Mouse (Mus musculus): ENCODE measurements around the gene Daam1. TPM values are rescaled to one million over a fixed set of nuclear protein-coding genes. Genes with fewer than 3 reads are reported as not detected.

The Daam1 gene
- polyA plus RNA-seq, 1 experiment from 2014 or later = 11.6 TPM

DNA sequence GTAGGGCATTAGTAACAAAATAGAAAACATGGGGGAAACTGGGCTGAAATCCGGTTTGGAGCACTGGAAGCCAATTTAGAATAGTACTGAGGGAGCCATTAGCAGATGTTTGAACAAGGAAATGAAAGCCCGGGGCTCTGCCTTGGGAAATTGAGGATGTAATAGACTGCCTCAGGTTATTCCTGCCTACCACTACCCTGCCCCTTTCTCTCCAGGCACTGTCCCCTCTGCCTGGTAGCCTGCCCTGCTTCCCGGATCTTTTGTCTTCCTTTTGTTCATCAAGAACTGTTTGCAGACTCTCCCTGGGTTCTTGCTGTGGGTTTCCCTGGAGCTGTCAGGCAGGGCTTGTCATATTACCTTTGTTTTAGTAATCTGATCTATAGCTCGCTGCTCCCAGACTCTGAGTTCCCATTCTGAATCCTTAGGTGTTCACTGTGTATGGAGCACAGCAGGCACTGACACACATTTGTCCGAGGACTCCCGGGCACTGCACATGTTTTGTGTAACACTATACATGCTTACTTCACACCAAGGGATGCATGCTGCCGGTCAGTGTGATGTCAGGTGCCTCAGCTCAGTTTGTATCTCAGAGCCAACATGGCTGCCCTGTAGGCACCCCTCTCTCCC lies 61.0 kb downstream of the Daam1 start:
- H3K27ac ChIP-seq = peak overlapping the region; percentile 69
- H3K4me1 ChIP-seq (replicated peaks) = peaks cover 40% of the 10 kb centered on the region
- H3K9me3 ChIP-seq = no peaks in the 10 kb centered on the region
- H3K27me3 ChIP-seq (ENCODE audit: insufficient read depth, poor library complexity, severe bottlenecking) = no peaks in the 10 kb centered on the region
- WGBS = 30% methylated on average over 7 of the region's 7 CpGs
- peaks cover 14% of the 10 kb centered on the region for H3K36me3 ChIP-seq
- DNase-seq (ENCODE audit: low spot score) = peak; percentile 32
- H3K4me3 ChIP-seq = no peak overlapping the region

GRCm38 (mm10) chr12:71892996-71893605 lies 62.2 kb downstream of the Daam1 start:
- H3K4me1 ChIP-seq (replicated peaks) = peaks cover 43% of the 10 kb centered on the region
- H3K27me3 ChIP-seq (ENCODE audit: insufficient read depth, poor library complexity, severe bottlenecking) = no peaks in the 10 kb centered on the region
- DNase-seq (ENCODE audit: low spot score) = no peak
- WGBS = 67% methylated on average over 9 of the region's 9 CpGs
- H3K27ac ChIP-seq = no peak overlapping the region
- peaks cover 27% of the 10 kb centered on the region for H3K36me3 ChIP-seq
- H3K9me3 ChIP-seq = no peaks in the 10 kb centered on the region
- no peak overlapping the region for H3K4me3 ChIP-seq

- no peak for DNase-seq (ENCODE audit: low spot score)
- Histone ChIP-seq H3K9me3 (no peaks in the 10 kb centered on the region), H3K4me3 (no peak overlapping the region), H3K27ac (no peak overlapping the region), H3K36me3 (peaks cover 54% of the 10 kb centered on the region), H3K27me3 (ENCODE audit: insufficient read depth, poor library complexity, severe bottlenecking) (no peaks in the 10 kb centered on the region), H3K4me1 (replicated peaks) (peaks cover 10% of the 10 kb centered on the region; the same call in 1 of the 2 replicates)
- 86% methylated on average over 5 of the region's 5 CpGs for WGBS
These were observed 67.4 kb downstream of the Daam1 start for GRCm38 (mm10) chr12:71898231-71898630.

GRCm38 (mm10) chr12:71898666-71899520 lies 68.0 kb downstream of the Daam1 start:
- no peak for DNase-seq (ENCODE audit: low spot score)
- H3K4me3 ChIP-seq = no peak overlapping the region
- H3K4me1 ChIP-seq (replicated peaks) = 0 out of 2 replicates have a peak, but pooled peaks cover 5% of the 10 kb centered on the region
- H3K9me3 ChIP-seq = no peaks in the 10 kb centered on the region
- WGBS = 88% methylated on average over 7 of the region's 7 CpGs
- H3K27me3 ChIP-seq (ENCODE audit: insufficient read depth, poor library complexity, severe bottlenecking) = no peaks in the 10 kb centered on the region
- H3K27ac ChIP-seq = no peak overlapping the region
- H3K36me3 ChIP-seq = peaks cover 55% of the 10 kb centered on the region

- Histone ChIP-seq H3K4me3 (no peak overlapping the region), H3K4me1 (replicated peaks) (0 out of 2 replicates have a peak, but pooled peaks cover 5% of the 10 kb centered on the region), H3K27ac (no peak overlapping the region), H3K27me3 (ENCODE audit: insufficient read depth, poor library complexity, severe bottlenecking) (no peaks in the 10 kb centered on the region), H3K9me3 (no peaks in the 10 kb centered on the region), H3K36me3 (peaks cover 55% of the 10 kb centered on the region)
- no peak for DNase-seq (ENCODE audit: low spot score)
- WGBS = 91% methylated on average over 4 of the region's 4 CpGs
These were observed 68.7 kb downstream of the Daam1 start for GRCm38 (mm10) chr12:71899566-71899965.

DNA sequence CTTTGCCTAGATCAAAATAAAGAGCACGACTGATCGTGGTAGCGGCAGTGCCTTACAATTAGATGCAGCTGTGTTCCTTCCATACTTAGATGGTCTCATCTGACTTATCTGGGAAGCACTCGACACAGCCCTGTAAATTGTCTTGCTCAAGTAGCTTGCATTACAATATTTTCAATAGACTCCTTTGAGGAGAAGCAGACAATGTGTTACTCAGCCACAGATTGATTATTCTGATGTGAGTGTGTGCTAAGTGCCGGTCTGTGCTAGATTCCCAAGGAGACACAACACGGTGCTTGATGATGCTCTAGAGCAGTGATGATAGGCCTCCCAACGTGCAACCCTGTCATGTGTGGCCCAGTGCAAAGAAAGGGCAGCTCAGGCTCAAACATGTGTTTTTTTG lies 70.3 kb downstream of the Daam1 start:
- peaks cover 48% of the 10 kb centered on the region for H3K36me3 ChIP-seq
- DNase-seq (ENCODE audit: low spot score) = no peak
- no peaks in the 10 kb centered on the region for H3K9me3 ChIP-seq
- no peak overlapping the region for H3K27ac ChIP-seq
- no peaks in the 10 kb centered on the region for H3K27me3 ChIP-seq (ENCODE audit: insufficient read depth, poor library complexity, severe bottlenecking)
- H3K4me1 ChIP-seq (replicated peaks) = peaks cover 8% of the 10 kb centered on the region; the same call in 1 of the 2 replicates
- 84% methylated on average over 7 of the region's 7 CpGs for WGBS
- no peak overlapping the region for H3K4me3 ChIP-seq

GRCm38 (mm10) chr12:71901859-71902258 lies 71.0 kb downstream of the Daam1 start:
- Histone ChIP-seq H3K36me3 (peaks cover 41% of the 10 kb centered on the region), H3K4me1 (replicated peaks) (peaks cover 14% of the 10 kb centered on the region), H3K4me3 (no peak overlapping the region), H3K27me3 (ENCODE audit: insufficient read depth, poor library complexity, severe bottlenecking) (no peaks in the 10 kb centered on the region), H3K9me3 (no peaks in the 10 kb centered on the region), H3K27ac (no peak overlapping the region)
- WGBS = 97% methylated on average over 6 of the region's 6 CpGs
- DNase-seq (ENCODE audit: low spot score) = no peak

DNA sequence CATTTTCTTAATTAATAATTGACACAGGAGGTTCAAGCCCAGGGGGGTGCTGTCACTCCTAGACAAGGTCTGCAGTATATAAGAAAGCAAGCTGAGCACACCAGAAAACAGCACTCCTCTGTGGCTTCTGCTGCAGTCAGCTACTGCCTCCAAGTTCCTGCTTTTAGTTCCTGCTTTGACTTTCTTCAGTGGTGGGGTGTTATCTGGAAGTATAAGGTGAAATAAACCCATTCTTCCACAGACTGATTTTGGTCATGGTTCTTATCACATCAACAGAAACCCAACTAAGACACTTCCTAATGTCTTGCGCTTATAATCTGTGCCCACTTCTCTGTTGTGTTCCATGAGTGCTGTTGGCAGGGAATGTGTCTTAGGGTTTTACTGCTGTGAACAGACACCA lies 71.4 kb downstream of the Daam1 start:
- 94% methylated on average over 1 of the region's 1 CpGs for WGBS
- Histone ChIP-seq H3K27ac (no peak overlapping the region), H3K36me3 (peaks cover 36% of the 10 kb centered on the region), H3K27me3 (ENCODE audit: insufficient read depth, poor library complexity, severe bottlenecking) (no peaks in the 10 kb centered on the region), H3K4me1 (replicated peaks) (peaks cover 17% of the 10 kb centered on the region), H3K4me3 (no peak overlapping the region), H3K9me3 (no peaks in the 10 kb centered on the region)
- no peak for DNase-seq (ENCODE audit: low spot score)

DNA sequence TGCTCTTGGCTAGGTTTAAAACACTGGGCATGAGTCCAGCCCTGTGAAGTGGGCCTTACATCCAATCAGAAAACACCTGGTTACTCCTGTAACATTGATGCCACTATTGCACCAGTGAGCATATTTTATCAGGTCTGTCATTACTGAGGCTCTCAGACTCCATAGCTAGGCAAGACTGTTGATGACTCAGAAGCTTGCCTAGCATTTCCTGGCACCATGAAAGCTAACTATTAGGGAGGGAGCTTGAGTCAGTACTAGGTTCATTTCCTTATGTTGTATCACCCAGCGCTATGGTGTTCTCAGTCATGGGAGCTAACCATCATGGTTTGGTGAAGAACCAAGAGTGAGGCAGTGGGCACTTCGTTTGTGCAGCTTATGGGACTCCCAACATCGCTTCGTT lies 72.3 kb downstream of the Daam1 start:
- no peak for DNase-seq (ENCODE audit: low spot score)
- no peaks in the 10 kb centered on the region for H3K9me3 ChIP-seq
- peaks cover 12% of the 10 kb centered on the region for H3K4me1 ChIP-seq (replicated peaks)
- peaks cover 27% of the 10 kb centered on the region for H3K36me3 ChIP-seq
- 96% methylated on average over 4 of the region's 4 CpGs for WGBS
- no peak overlapping the region for H3K4me3 ChIP-seq
- H3K27ac ChIP-seq = no peak overlapping the region
- H3K27me3 ChIP-seq (ENCODE audit: insufficient read depth, poor library complexity, severe bottlenecking) = no peaks in the 10 kb centered on the region

DNA sequence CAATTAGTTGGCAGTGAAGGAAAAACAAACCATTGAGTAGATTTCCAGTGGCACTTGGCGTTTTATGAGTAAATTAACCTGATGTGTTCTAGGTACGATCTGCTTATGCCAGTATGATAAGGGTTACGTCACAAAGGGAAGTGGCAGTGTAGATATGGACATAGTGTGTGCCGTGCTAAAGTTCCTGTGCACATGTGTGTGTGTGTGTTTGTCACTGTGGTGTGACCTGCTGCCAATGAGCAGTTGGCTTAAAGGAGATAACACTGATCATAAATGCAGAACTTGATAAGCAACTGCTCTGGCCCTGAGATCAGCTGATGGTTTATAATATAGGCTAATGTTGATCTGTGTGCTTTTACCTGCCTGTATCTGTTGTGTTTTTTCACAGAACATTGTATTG lies 73.4 kb downstream of the Daam1 start:
- Histone ChIP-seq H3K36me3 (peaks cover 26% of the 10 kb centered on the region), H3K4me3 (no peak overlapping the region), H3K27me3 (ENCODE audit: insufficient read depth, poor library complexity, severe bottlenecking) (no peaks in the 10 kb centered on the region), H3K27ac (no peak overlapping the region), H3K4me1 (replicated peaks) (peaks cover 12% of the 10 kb centered on the region), H3K9me3 (no peaks in the 10 kb centered on the region)
- no peak for DNase-seq (ENCODE audit: low spot score)
- WGBS = 89% methylated on average over 4 of the region's 4 CpGs

GRCm38 (mm10) chr12:71904926-71905325 lies 74.0 kb downstream of the Daam1 start:
- Histone ChIP-seq H3K27ac (no peak overlapping the region), H3K4me1 (replicated peaks) (peaks cover 12% of the 10 kb centered on the region), H3K36me3 (peaks cover 26% of the 10 kb centered on the region), H3K27me3 (ENCODE audit: insufficient read depth, poor library complexity, severe bottlenecking) (no peaks in the 10 kb centered on the region), H3K9me3 (no peaks in the 10 kb centered on the region), H3K4me3 (no peak overlapping the region)
- 86% methylated on average over 4 of the region's 4 CpGs for WGBS
- no peak for DNase-seq (ENCODE audit: low spot score)

DNA sequence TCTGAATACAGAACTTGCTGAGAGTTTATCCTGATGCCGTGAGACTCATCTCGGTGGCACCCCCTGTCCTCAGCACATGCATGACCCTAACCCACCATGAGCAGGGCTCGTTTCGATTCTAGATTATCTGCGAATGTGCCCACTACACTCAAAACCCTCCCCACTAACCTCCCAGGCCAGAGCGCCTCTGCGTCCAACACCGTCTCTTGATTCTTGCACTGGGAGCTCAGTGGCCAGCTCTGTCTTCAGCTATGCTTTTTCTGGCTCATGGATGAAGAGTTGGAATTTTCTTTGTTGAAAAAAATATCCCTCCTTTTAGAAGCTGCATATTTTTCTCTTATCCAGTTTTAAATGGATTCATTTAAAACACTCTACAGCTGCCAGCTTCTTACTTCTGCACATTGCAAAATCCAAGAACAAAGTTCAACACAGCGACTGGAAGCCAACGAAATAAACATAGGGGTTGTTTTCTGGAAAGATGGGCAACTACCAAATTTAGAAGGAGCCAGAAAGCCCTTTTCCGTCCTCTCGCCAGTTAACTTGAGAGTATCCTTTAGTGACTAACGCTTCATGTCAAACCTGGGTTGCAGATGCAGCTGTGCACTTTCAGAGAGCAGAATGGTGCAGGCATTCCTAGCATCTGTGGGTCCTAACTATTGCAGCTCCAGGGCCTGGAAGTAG lies 74.9 kb downstream of the Daam1 start:
- Histone ChIP-seq H3K4me3 (no peak overlapping the region), H3K36me3 (peaks cover 24% of the 10 kb centered on the region), H3K9me3 (no peaks in the 10 kb centered on the region), H3K4me1 (replicated peaks) (peaks cover 18% of the 10 kb centered on the region), H3K27ac (peak overlapping the region; percentile 4; the same call in 1 of the 2 replicates), H3K27me3 (ENCODE audit: insufficient read depth, poor library complexity, severe bottlenecking) (no peaks in the 10 kb centered on the region)
- 94% methylated on average over 13 of the region's 13 CpGs for WGBS
- no peak for DNase-seq (ENCODE audit: low spot score)

Data from hindbrain, embryonic 10.5 days (tissue).